Mouse (Mus musculus) limb, embryonic 13.5 days (tissue): ENCODE data around the gene Olfr485. TPM values are rescaled to one million over a fixed set of nuclear protein-coding genes. Genes with fewer than 3 reads are reported as not detected.

Source experiments
- polyA plus RNA-seq: library from polyadenylated mRNA; unstranded; fragments of >200 nt; fragmentation: Nextera tagmentation; extraction: Ambion mirVana; gene quantifications from 2 replicates; pipeline ENCODE4 v1.2.1, GENCODE M21; 2015

Gene Olfr485
- polyA plus RNA-seq, 1 experiment from 2014 or later = not detected

Other genes starting within 250 kb of the Olfr485 start
- gene Olfr473, start 229.4 kb downstream of the Olfr485 start, polyA plus RNA-seq = not detected in 2 replicates
- gene Olfr474, start 205.2 kb downstream of the Olfr485 start, polyA plus RNA-seq = not detected in 2 replicates
- gene Olfr476, start 195.1 kb downstream of the Olfr485 start, polyA plus RNA-seq = not detected in 2 replicates
- not detected in 2 replicates for gene Olfr477, start 173.2 kb downstream of the Olfr485 start, polyA plus RNA-seq
- gene Olfr478, start 125.9 kb downstream of the Olfr485 start, polyA plus RNA-seq = not detected in 2 replicates
- gene Olfr479, start 109.2 kb downstream of the Olfr485 start, polyA plus RNA-seq = not detected in 2 replicates
- gene Olfr480, start 92.5 kb downstream of the Olfr485 start, polyA plus RNA-seq = not detected in 2 replicates
- gene Olfr481, start 80.0 kb downstream of the Olfr485 start, polyA plus RNA-seq = not detected in 2 replicates
- gene Olfr482, start 62.3 kb downstream of the Olfr485 start, polyA plus RNA-seq = 0.14 TPM in 1 of 2 replicates, not detected in the other
- not detected in 2 replicates for gene Olfr483, start 59.0 kb downstream of the Olfr485 start, polyA plus RNA-seq
- not detected in 2 replicates for gene Olfr484, start 32.4 kb downstream of the Olfr485 start, polyA plus RNA-seq
- gene Olfr486, start 12.9 kb upstream of the Olfr485 start, polyA plus RNA-seq = not detected in 2 replicates
- gene Olfr487, start 54.8 kb upstream of the Olfr485 start, polyA plus RNA-seq = not detected in 2 replicates
- gene Olfr488, start 98.5 kb upstream of the Olfr485 start, polyA plus RNA-seq = not detected in 2 replicates
- not detected in 2 replicates for gene Olfr490, start 129.1 kb upstream of the Olfr485 start, polyA plus RNA-seq
- gene Olfr491, start 153.6 kb upstream of the Olfr485 start, polyA plus RNA-seq = not detected in 2 replicates
- gene Olfr492, start 163.8 kb upstream of the Olfr485 start, polyA plus RNA-seq = 0.15 TPM in 1 of 2 replicates, not detected in the other
- not detected in 2 replicates for gene Olfr493, start 187.1 kb upstream of the Olfr485 start, polyA plus RNA-seq
- not detected in 2 replicates for gene Olfr494, start 205.5 kb upstream of the Olfr485 start, polyA plus RNA-seq
- gene Olfr495, start 233.3 kb upstream of the Olfr485 start, polyA plus RNA-seq = not detected in 2 replicates